Mouse (Mus musculus) right cerebral cortex, postnatal 25 days (tissue): ENCODE results near the gene Smarcc1.
A peak's percentile ranks its signal among the peaks of the same experiment; 100 is the strongest.
"Not testable (repeated sequence)": the region's sequence is repeated elsewhere in the genome, so short reads cannot be mapped to it uniquely, and the experiment has no call there.

Source experiments
- DNase-seq: peaks from one replicate; pipeline ENCODE4 v3.0.0; 2022

Smarcc1 gene

DNA sequence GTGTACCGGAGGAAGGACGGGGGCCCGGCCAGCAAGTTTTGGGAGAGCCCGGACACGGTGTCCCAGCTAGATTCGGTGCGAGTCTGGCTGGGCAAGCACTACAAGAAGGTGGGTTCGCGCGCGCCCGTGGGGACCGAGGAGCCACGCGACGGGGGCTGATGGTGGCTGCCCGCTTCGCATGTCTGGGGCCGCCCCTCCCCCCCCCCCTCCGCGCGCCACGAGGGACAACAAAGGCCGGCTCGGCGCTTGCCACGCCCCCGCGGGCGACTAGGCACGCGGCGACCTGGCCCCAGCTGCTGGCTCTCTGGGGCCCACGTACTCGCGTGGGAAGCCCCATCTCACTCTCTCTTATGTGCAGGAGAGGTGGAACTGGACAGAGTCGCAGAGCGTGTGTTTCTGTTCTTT is 14.7 kb downstream of the Smarcc1 start:
- no peak for DNase-seq

DNA sequence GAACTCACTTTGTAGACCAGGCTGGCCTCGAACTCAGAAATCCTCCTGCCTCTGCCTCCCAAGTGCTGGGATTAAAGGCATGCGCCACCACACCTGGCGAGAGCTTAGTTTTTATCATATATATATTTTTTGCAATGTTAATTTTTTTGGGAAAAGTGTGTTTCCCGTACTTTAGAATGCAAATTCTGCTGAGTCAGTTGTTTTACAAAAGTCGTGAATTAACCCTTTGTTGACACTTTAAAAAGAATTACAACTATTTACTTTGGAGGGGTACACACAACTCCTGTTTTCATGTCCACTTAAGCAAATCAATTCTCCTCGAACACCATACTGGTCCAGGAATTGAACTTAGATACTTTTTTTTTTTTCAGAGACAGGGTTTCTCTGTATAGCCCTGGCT is 15.4 kb downstream of the Smarcc1 start:
- no peak for DNase-seq

DNA sequence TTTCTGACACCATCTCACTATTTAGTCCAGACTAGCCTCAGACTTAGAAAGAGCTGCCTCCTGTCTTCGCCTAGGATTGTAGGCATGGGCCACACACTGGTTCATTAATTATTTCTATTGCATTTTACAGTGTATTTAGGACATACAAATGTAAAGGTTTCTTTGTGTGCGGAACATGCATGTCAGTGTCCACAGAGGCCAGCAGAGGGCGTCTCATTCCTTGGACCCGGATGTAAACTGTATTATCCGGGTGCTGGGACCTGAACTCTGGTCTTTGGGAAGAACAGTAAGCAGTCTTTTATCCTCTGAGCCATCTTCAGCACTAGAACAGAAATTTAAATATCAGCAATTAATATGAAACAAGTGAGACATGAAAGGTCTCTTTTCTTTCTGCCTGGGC is 16.7 kb downstream of the Smarcc1 start:
- DNase-seq = no peak

GRCm38 (mm10) chr9:110139119-110139518 is 21.6 kb downstream of the Smarcc1 start:
- no peak for DNase-seq

DNA sequence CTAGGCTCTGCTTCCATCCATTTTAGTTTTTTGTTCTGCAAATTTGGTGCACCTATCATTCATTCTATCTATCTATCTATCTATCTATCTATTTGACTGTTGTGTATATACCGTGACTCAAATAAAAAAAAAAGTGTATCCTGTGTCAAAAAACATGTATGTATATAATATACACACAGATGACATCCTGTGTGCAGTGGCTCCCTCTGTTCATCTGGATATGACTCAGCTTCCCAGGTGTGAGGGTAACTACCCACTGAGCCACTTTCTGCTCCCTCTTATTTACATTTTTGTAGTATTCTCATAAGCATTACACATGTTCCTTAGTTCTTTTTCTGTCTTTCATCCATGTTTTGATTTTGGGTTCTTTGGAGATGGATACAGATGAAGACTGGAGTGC is 24.6 kb downstream of the Smarcc1 start:
- no peak for DNase-seq

DNA sequence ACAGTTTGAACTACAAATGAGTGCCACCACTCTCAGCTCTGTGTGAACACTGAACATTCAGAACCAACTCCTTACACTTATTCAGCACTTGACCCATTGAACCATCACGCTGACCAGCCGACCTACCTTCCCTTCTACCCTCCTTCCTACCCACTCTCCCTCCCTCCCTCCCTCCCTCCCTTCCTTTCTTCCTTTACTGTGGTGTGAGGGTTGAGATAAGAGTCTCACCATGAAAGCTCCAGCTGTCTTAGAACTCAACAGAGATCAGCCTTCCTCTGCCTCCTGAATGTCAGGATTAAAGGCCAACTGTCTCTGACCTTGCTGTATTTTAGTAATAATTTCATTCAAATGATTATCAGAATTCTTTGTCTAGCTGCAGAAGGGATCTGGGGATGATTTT is 31.1 kb downstream of the Smarcc1 start:
- DNase-seq = no peak

DNA sequence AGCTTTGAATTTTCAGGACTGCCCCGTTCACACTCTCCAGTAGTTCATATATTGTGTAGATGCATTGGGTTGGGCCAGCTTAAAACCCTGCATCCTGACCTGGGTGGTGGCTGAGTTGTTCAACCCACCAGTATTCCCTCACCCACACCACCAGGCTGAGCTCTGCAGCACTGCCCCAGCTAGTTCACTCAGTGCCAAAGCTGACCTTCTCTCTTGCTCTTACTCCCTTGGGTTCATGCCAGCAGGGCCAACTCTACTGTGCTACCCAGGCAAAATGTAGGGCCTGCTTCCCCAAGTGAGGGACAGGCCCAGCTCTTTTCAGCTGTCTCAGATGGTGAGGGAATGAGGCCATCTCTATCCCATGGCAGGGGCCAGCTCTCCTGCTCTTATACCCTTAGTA is 41.5 kb downstream of the Smarcc1 start:
- no peak for DNase-seq

DNA sequence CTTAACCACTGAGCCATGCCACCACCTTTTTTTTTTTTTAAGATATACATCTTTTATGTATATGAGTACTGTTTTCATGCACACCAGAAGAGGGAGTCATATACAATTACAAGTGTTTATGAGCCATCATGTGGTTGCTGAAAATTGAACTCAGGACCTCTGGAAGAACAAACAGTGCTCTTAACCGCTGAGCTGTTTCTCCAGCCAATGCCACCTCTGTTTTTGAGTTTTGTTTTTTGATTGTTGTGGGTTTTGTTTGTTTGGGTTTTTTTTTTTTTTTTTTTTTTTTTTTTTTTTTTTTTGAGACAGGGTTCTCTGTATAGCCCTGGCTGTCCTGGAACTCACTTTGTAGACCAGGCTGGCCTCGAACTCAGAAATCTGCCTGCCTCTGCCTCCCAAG is 43.0 kb downstream of the Smarcc1 start:
- not testable (repeated sequence) for DNase-seq

DNA sequence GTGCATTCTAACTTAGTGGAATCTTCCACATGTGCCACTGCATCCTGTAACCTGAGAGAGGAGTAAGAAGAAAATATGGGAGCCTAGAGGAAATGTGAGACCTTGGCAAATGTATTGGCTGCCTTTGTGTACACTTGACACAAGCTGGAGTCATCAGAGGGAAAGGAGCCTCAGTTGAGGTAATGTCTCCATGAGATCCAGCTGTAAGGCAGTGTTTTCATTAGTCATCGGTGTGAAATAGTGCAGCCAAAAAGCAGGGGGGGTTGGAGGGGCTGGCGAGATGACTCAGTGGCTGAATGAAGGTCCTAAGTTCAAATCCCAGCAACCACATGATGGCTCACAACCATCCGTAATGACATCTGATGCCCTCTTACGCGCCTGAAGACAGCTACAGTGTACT is 44.9 kb downstream of the Smarcc1 start:
- DNase-seq = no peak

DNA sequence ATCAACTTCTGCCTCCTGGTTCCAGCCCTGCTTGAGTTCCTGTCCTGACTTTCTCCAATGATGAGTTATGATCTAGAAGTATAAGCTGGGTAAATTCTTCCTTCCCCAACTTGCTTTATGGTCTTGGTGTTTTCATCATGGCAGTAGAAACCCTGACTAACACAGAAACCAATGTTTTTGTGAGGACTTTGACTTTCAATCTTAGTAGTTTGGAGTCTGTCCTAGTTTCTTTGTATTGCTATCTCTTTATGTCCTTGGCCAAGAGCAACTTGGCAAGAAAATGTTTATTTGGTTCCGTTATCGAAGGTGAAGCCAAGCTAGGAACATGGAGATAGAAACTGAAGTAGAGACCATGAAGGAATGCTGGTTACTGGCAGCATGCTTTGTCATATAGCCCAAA is 45.6 kb downstream of the Smarcc1 start:
- no peak for DNase-seq

- DNase-seq = peak; percentile 8
Measured at GRCm38 (mm10) chr9:110170858-110171257, 53.4 kb downstream of the Smarcc1 start.

- DNase-seq = no peak
Measured at GRCm38 (mm10) chr9:110199870-110200269, 82.4 kb downstream of the Smarcc1 start.

DNA sequence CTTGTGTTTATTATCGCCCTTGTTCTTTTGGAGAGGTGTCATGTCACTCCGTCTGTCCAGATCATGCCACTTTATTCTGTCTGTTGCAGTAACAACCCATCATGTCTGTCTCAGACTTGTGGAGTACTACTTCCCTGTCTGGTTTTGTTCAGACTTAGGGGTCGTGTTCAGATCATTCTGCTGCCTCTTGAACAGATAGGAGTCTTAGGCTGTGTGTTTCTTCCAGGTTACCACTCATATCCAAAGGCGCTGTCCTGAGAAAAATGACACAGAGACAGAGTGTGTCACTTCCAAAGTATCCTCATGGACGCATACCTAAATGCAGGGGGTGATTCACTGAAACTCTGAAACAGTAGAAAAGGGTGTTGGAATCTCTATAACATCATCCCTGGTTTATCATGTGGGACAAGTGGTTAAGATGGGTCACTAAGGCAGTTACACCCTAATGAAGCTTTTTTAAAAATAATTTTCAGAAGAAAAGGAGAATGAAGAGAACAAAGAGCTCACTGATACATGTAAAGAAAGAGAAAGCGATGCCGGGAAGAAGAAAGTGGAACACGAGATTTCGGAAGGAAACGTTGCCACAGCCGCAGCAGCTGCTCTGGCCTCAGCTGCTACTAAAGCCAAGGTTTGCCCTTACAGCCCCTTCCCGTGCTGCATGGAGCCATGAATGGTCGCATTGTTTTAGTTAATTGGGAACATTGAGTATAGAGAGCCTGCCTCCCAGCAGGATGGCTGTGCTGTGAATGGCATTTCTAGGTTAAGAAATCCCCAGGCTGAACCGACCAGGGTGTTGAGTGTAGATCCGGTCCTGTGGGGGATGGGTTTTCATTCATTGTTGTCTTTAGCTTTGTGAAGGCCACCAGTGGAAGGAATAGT is 88.3 kb downstream of the Smarcc1 start:
- DNase-seq = peak; percentile 44

DNA sequence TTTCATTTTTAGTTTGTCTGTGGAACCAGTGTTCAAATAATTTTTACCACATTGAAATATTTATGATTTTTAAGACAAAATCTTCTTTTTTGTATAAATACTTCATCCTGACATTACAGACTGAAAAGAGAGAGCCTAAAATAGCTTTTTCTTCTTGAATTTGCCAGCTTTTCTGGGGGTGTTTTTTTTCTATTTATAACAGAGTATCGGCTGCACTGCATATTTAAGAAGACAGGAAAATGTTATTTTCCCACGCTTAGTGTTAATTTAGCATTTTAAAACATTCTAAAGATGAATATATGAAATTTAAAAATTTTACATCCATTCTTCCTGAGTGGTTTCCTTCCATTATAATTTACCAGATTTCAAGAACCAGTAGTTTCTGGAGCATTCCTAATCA is 88.9 kb downstream of the Smarcc1 start:
- no peak for DNase-seq

DNA sequence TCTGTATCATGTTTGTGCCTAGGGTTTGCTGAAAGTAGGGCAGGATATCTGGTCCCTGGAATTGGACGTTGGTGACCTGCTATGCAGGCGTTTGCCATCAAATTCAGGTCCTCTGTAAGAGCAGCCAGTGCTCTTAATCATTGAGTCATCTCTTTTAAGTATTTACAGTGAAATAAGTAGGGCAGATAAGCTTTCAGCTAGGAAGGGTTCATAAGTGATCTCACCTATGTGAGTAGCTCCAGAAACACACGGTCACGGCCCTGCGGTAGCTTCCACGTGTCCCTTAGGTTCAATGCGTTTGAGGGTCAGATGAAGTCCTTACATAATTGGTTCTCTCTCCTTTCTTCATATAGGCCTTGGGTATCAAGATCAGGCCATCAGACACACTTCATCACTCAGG is 90.8 kb downstream of the Smarcc1 start:
- DNase-seq = no peak

- DNase-seq = no peak
Measured at GRCm38 (mm10) chr9:110208967-110209366, 91.5 kb downstream of the Smarcc1 start.

DNA sequence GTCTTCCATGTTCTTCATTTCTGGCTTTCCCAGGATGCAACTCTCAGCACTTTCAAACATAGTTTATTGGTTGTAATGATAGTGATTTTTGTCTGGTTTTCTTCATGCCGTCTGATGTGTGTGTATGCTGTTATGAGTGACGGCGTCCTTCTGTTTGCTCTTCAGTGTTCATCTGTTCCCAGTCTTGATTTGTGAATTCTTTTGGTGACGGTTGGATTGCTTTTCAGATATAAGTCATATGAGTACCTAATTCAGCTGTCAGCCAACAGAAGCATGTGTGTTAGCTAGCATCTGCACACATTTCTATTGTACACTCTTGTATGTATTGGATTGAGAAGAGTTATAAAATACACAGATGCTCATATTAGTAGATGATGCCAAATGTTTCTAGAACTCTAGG is 106.8 kb downstream of the Smarcc1 start:
- no peak for DNase-seq

- no peak for DNase-seq
Measured at GRCm38 (mm10) chr9:110226191-110226590, 108.7 kb downstream of the Smarcc1 start.

DNA sequence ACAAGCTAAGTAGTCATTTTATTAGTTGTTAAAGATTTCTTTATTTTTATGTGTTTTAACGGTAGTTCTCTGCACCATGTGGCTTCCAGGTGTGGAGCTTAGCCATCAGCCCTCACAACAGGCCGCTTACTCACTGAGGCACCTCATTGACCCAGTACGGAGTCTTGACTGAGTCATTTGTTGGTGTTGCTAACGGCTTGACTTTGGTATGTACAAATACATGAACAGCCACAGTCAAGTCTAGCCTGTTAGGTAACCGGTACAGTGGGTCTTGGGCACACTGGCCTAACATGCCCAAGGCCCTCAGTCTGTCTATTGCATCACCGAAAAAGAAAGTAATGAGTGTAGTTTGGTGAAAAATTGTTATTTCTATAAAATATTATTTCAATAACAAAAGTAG is 111.2 kb downstream of the Smarcc1 start:
- no peak for DNase-seq

DNA sequence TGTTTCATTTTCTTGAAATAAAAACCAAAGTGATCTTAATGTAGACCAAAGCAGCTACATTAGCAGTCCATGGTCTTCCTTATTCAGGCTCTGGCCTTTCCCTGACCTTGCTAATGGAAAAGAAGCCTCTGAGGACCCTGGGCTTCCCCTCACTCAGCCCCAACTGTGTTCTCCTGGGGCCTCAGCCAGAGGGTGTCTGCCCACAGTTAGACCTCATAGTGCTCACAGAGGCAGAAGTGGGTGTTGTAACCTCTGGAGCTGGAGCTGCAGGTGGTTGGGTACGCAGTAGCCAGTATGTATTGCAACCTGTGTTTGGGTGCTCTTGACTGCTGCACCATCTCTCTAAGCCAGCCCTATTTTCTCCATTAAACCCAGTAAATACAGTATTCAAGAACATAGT is 111.6 kb downstream of the Smarcc1 start:
- DNase-seq = no peak

DNA sequence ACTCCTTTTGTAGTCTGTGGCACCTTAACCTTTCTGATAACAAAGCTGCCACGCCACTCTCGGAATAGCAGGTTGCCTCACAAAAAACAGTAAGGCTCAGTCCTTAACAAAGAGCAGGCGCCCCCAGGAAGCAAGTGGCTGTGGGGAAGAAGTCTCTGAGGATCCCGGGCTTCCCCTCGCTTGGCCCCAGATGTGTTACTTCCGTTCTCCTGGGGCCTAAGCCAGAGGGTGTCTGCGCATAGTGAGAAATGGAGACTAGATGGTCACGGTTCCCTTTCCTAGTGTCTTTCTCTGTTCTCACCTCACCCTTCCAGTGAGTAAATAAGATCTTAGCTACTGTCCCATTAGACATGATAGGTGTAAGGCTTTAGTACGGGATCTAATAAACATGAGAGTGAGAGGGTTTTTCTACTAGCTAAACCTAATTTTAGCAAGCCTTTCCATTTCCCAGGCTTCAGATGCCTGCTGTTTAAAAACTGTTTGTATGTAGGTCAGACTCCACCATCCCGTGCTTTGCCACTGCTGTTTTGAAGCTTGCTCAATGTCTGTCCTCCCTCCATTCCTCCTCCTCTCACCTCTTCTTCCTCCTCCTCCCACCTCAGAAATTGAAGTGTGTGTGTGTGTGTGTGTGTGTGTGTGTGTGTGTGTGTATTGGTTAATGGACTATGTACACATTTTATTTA is 112.2 kb downstream of the Smarcc1 start:
- no peak for DNase-seq

DNA sequence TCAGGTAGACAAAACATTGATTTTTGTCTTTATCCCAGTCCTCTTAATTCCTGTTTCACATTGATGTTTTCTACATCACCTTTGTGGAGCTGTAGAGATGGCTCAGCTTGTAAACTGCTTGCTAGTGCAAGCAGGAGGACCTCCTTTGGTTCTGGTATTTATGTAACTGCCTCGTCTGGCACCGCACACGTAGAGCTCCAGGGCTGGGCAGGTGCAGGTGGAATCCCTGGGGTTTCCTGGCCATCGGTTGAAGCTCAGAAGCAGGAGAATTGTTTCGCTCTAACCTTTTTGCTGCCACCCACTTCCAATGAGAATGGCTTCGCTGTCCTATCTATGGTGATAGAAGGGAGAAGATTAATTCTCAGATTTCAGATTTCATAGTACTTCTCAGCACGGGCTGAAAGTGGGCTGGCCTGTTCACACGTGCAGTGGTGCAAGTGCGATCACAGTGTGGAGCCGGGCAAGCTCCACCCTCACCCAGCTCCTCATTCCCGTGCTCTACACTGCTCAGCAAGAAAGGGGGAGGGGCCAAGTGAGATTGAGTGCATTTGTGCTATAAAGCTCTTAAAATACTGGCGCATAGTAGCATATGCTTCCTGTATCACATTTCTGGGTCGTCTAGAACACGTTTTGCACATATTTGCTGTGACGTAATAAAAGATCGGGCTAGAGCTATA is 113.0 kb downstream of the Smarcc1 start:
- DNase-seq = no peak

- DNase-seq = no peak
Measured at GRCm38 (mm10) chr9:110234962-110235361, 117.5 kb downstream of the Smarcc1 start.
